Mouse (Mus musculus): Measurements from ENCODE around the gene Ntn3. TPM values are rescaled to one million over a fixed set of nuclear protein-coding genes. Genes with fewer than 3 reads are reported as not detected.
A peak's percentile ranks its signal among the peaks of the same experiment; 100 is the strongest.

Gene Ntn3
- polyA plus RNA-seq, 1 experiment from 2014 or later, result 3.0 TPM

DNA sequence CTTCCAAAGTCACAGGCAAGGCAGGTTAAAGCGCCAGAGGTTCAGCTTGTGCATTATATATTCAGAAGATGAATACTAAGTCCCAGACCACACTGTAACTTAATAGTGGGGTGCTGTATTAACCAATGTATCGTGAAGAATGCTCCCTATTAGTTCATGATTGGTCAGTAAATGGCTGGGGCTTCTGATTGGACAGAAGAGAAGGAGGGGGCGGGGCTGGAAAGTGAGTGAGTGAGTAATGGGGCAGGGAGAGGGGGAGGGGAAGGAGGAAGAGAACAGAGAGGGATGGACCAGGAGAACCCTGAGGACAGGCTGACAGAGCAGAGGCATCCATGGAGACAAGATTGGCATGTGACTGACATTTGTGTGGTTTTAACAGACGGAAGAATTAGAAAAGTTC, 7.5 kb upstream of the Ntn3 start:
- H3K36me3 ChIP-seq (ENCODE audit: control insufficient read depth, insufficient read depth, low read length), result peaks cover 7% of the 10 kb centered on the region; the same call in 1 of the 2 replicates

DNA sequence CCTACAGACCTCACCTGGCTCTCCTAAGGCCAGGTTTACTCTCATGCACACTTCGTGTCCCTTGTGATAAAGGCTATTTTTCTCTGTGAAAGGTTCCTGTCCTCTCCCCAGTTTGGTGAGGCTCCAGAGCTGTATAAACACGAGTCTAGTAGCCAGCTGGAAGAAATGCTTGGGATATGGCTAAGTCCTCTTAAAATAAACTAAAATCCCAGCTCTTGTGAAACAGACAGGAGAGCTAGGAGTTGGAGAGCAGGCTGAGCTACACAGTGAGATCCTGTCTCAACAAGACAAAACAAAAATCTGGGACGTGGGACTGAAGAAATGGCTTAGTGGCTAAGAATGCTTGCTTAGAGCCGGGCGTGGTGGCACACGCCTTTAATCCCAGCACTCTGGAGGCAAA, 3.9 kb upstream of the Ntn3 start:
- H3K4me1 ChIP-seq (ENCODE audit: control insufficient read depth, insufficient read depth, low read length), result peaks cover 33% of the 10 kb centered on the region
- no peaks in the 10 kb centered on the region for H3K9me3 ChIP-seq (ENCODE audit: control insufficient read depth, low read length)
- no peak overlapping the region for H3K9ac ChIP-seq (ENCODE audit: low read length)
- no peak overlapping the region for H3K27ac ChIP-seq (ENCODE audit: low read depth, low read length)
- H3K4me3 ChIP-seq (ENCODE audit: low read depth, low read length), result no peak overlapping the region
- 71% methylated on average over 6 of the region's 6 CpGs for WGBS
- ATAC-seq (ENCODE audit: low FRiP score) (no peak), DNase-seq (ENCODE audit: low spot score, missing footprints) (peak; percentile 83)
- H3K36me3 ChIP-seq (ENCODE audit: control insufficient read depth, insufficient read depth, low read length), result peaks cover 7% of the 10 kb centered on the region; the same call in 1 of the 2 replicates
- H3K27me3 ChIP-seq (ENCODE audit: control insufficient read depth, insufficient read depth, low read length), result peaks cover 14% of the 10 kb centered on the region
- H3K4me2 ChIP-seq, result no peak overlapping the region

More for the DNA sequence above, 7.5 kb upstream of the Ntn3 start:
- no peak overlapping the region for H3K27ac ChIP-seq (ENCODE audit: low read depth, low read length)
- no peaks in the 10 kb centered on the region for H3K27me3 ChIP-seq (ENCODE audit: control insufficient read depth, insufficient read depth, low read length)
- DNase-seq (ENCODE audit: low spot score, missing footprints), result no peak
- H3K9ac ChIP-seq (ENCODE audit: low read length), result no peak overlapping the region
- H3K9me3 ChIP-seq (ENCODE audit: control insufficient read depth, low read length), result no peaks in the 10 kb centered on the region
- no peak overlapping the region for H3K4me2 ChIP-seq
- no peak overlapping the region for H3K4me3 ChIP-seq (ENCODE audit: low read depth, low read length)
- ATAC-seq (ENCODE audit: low FRiP score), result no peak
- peaks cover 16% of the 10 kb centered on the region for H3K4me1 ChIP-seq (ENCODE audit: control insufficient read depth, insufficient read depth, low read length)
- 58% methylated on average over 4 of the region's 4 CpGs for WGBS

DNA sequence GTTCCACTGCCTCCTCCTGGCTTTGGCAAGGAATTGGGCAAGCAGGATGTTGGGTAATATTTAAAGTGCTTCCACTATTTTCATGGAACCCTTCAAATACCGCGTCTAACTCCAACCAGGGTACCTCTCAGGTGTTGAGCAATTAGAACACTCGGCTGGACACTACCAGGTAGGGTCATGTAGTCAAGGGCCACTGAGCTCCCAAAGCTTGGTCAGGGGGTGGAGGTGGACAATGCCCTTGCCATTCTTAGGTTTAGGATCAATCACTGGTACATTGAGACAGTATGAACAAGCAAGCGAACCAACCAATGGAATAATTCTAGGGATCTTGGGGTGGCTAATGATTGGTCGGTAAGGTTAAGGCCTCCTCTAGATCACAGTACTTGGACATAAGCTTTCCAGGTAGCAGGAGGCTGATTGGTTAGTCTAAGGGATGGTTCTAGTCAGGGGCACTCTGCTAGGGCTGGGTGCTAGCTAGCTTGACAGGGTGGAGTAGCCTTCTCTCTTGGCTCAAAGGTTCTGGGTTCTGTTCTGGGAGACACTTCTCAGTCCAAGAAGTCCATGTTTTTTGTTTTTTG, 3.2 kb upstream of the Ntn3 start:
- Histone ChIP-seq H3K27ac (ENCODE audit: low read depth, low read length) (no peak overlapping the region), H3K9ac (ENCODE audit: low read length) (no peak overlapping the region; the same call in none of the 2 replicates), H3K4me1 (ENCODE audit: control insufficient read depth, insufficient read depth, low read length) (peaks cover 37% of the 10 kb centered on the region), H3K4me3 (ENCODE audit: low read depth, low read length) (peak overlapping the region; percentile 54), H3K36me3 (ENCODE audit: control insufficient read depth, insufficient read depth, low read length) (peaks cover 7% of the 10 kb centered on the region; the same call in 1 of the 2 replicates), H3K9me3 (ENCODE audit: control insufficient read depth, low read length) (no peaks in the 10 kb centered on the region), H3K27me3 (ENCODE audit: control insufficient read depth, insufficient read depth, low read length) (peaks cover 21% of the 10 kb centered on the region), H3K4me2 (peak overlapping the region; percentile 97)
- DNase-seq (ENCODE audit: low spot score, missing footprints) (peak; percentile 61), ATAC-seq (ENCODE audit: low FRiP score) (0 out of 2 replicates have a peak, but pooled peaks have one; percentile 1)
- 23% methylated on average over 5 of the region's 5 CpGs for WGBS

DNA sequence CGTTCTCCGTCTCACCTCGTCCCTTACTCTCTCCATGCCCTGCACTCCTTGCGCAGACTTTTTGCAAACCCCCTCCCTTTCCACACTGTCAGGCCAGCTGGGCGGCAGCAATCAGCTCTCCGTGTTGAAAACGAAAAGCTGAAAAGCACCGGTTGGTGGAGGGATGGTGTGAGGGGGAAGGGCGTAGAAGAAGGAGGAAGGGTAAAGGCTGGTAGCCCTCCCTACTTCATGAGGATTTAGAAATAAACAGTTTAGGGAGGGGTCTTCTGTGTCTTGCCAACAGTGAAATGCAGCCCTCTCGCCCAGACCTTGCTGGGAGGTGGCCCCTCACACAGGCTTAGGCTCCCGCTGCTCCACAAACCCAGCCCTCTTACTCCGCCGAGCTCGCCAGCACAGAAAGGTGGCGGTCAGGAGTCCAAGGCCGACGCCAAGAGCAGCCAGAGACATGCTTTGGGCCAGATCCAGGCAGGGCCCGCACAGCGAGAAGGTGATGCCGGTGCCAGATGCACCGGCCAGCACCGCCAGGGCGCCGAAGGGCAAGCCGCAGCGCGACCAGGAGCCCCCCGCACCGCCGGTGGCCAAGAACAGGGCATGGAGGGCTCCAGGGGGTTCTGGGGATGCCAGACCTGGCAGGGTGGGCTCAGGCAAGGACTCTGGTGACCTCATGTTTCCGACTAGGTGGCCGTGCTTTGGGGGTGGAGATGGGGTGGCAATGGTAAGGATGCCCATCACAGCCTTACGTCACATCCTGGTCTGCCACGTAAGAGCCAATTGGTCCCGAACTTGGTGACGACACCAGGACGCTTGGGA, 2.5 kb upstream of the Ntn3 start:
- Histone ChIP-seq H3K4me1 (ENCODE audit: control insufficient read depth, insufficient read depth, low read length) (peaks cover 43% of the 10 kb centered on the region), H3K9ac (ENCODE audit: low read length) (peak overlapping the region; percentile 88), H3K4me2 (peak overlapping the region; percentile 97), H3K9me3 (ENCODE audit: control insufficient read depth, low read length) (no peaks in the 10 kb centered on the region), H3K27me3 (ENCODE audit: control insufficient read depth, insufficient read depth, low read length) (peaks cover 28% of the 10 kb centered on the region), H3K27ac (ENCODE audit: low read depth, low read length) (peak overlapping the region; percentile 35; the same call in 1 of the 2 replicates), H3K4me3 (ENCODE audit: low read depth, low read length) (peak overlapping the region; percentile 54), H3K36me3 (ENCODE audit: control insufficient read depth, insufficient read depth, low read length) (peaks cover 7% of the 10 kb centered on the region; the same call in 1 of the 2 replicates)
- DNase-seq (ENCODE audit: low spot score, missing footprints) (peak; percentile 97), ATAC-seq (ENCODE audit: low FRiP score) (peak; percentile 57)
- WGBS, result 2% methylated on average over 37 of the region's 37 CpGs

DNA sequence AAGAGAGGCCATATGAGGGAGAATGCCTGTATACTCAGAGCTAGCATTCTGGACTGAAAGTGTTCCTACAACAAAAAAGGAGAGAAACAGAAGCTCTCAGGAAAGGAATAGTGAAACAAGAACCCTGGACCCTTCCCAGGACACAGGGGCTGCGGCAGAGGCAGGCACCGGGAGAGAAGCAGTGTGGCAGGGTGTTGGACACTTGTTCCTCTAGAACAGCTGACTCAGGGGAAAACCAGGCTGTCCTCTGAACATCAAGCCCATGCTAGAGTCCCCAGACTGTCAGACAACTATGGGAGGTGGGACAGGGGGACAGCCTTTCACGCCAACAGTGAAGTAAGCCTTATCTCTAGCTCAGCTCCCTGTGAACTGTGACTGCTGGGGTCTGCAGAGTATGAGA, 1.3 kb upstream of the Ntn3 start:
- H3K4me2 ChIP-seq, result no peak overlapping the region
- 71% methylated on average over 3 of the region's 3 CpGs for WGBS
- H3K27ac ChIP-seq (ENCODE audit: low read depth, low read length), result no peak overlapping the region
- H3K27me3 ChIP-seq (ENCODE audit: control insufficient read depth, insufficient read depth, low read length), result peaks cover 34% of the 10 kb centered on the region
- H3K9ac ChIP-seq (ENCODE audit: low read length), result no peak overlapping the region
- no peaks in the 10 kb centered on the region for H3K9me3 ChIP-seq (ENCODE audit: control insufficient read depth, low read length)
- H3K36me3 ChIP-seq (ENCODE audit: control insufficient read depth, insufficient read depth, low read length), result peaks cover 3% of the 10 kb centered on the region; the same call in 1 of the 2 replicates
- H3K4me3 ChIP-seq (ENCODE audit: low read depth, low read length), result no peak overlapping the region
- no peak for ATAC-seq (ENCODE audit: low FRiP score)
- peaks cover 56% of the 10 kb centered on the region for H3K4me1 ChIP-seq (ENCODE audit: control insufficient read depth, insufficient read depth, low read length)
- peak; percentile 83 for DNase-seq (ENCODE audit: low spot score, missing footprints)

DNA sequence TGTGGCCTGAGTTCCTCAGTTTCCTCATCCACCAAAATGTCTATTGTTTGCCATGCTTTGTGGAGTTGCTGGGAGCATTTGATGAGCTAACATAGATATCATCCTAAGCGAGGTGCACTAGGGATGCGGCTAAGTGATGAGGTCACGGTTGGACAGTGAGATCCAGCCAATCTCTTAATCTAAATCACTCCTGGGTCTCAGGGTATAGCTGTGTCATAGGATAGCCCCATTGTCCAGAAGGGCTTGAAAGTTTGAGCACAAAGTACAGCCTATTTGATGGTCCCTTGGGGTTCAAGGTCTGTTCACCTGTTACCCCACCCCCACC, 547 bp upstream of the Ntn3 start:
- 65% methylated on average over 3 of the region's 3 CpGs for WGBS
- H3K4me3 ChIP-seq (ENCODE audit: low read depth, low read length), result no peak overlapping the region

DNA sequence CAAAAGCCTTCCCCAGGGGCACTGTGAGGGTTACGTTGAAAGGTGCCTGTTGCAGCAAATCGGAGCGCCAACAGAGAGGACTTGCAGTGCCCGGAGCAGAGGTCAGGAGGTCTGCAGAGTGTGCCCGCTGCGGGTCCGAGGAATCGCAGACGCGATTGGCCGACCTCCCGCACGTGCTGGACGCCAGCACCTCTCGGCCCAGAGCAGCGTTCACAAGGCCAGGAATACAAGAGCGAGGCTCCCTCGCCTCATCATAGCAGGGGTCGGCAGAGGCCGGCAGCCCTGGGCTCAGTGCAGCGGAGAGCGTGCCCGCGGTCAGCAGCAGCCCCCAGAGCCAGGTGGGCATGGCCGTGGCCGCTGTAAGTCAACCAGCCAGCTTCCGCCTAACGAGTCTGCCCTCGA, 689 bp downstream of the Ntn3 start:
- Histone ChIP-seq H3K27me3 (ENCODE audit: control insufficient read depth, insufficient read depth, low read length) (peaks cover 34% of the 10 kb centered on the region), H3K27ac (ENCODE audit: low read depth, low read length) (peak overlapping the region; percentile 50; the same call in 1 of the 2 replicates), H3K4me1 (ENCODE audit: control insufficient read depth, insufficient read depth, low read length) (peaks cover 66% of the 10 kb centered on the region), H3K4me3 (ENCODE audit: low read depth, low read length) (peak overlapping the region; percentile 45), H3K36me3 (ENCODE audit: control insufficient read depth, insufficient read depth, low read length) (no peaks in the 10 kb centered on the region), H3K9me3 (ENCODE audit: control insufficient read depth, low read length) (no peaks in the 10 kb centered on the region), H3K4me2 (peak overlapping the region; percentile 89), H3K9ac (ENCODE audit: low read length) (peak overlapping the region; percentile 76)
- WGBS, result 1% methylated on average over 27 of the region's 29 CpGs
- ATAC-seq (ENCODE audit: low FRiP score), result 0 out of 2 replicates have a peak, but pooled peaks have one; percentile 1
- DNase-seq (ENCODE audit: low spot score, missing footprints), result peak; percentile 95

More for the DNA sequence above, 547 bp upstream of the Ntn3 start:
- ATAC-seq (ENCODE audit: low FRiP score) (no peak), DNase-seq (ENCODE audit: low spot score, missing footprints) (no peak)
- H3K36me3 ChIP-seq (ENCODE audit: control insufficient read depth, insufficient read depth, low read length), result no peaks in the 10 kb centered on the region
- peaks cover 58% of the 10 kb centered on the region for H3K4me1 ChIP-seq (ENCODE audit: control insufficient read depth, insufficient read depth, low read length)
- no peaks in the 10 kb centered on the region for H3K9me3 ChIP-seq (ENCODE audit: control insufficient read depth, low read length)
- no peak overlapping the region for H3K27ac ChIP-seq (ENCODE audit: low read depth, low read length)
- peaks cover 34% of the 10 kb centered on the region for H3K27me3 ChIP-seq (ENCODE audit: control insufficient read depth, insufficient read depth, low read length)
- no peak overlapping the region for H3K4me2 ChIP-seq
- no peak overlapping the region for H3K9ac ChIP-seq (ENCODE audit: low read length)

DNA sequence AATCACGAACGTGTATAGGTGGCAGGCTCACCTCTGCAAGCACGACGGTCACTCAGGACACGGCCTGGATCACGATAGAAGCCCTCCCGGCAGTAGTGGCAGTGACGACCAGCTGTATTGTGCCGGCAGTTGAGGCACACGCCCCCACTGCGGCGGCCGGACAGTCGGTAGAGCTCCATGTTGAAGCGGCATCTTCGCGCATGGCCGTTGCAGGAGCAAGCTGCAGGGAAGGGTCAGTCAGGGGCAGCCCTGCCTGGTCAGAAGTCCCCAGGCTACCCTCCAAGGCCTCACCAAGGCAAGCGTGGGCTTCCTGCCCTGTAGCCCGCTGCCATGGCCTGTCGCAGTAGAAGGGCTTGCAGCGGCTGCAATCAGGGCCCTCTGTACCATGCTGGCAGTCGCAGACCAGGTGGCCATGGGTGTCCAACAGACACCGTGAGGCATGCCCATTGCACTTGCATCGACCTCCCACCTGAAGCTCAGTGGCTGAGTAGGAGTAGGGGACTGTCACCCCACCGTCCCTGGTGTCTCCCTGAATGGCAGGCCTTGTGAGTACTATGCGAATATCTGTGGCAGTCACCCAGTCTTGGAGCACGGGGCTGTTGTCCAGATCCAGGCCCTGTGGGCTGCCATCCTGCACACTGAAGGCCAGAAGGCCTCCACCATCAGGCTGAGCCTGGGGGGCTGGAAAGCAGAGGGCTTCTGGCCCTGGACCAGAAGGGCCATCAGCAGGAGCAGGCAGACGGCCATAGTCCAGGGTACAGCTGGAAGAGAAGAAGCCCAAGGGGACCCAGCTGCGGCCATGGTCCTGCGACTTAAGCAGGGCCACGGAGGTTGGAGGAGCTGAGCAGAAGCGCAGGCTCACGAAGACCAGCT, 1.3 kb downstream of the Ntn3 start:
- H3K4me3 ChIP-seq (ENCODE audit: low read depth, low read length), result peak overlapping the region; percentile 45
- peak overlapping the region; percentile 76 for H3K9ac ChIP-seq (ENCODE audit: low read length)
- no peaks in the 10 kb centered on the region for H3K36me3 ChIP-seq (ENCODE audit: control insufficient read depth, insufficient read depth, low read length)
- peaks cover 34% of the 10 kb centered on the region for H3K27me3 ChIP-seq (ENCODE audit: control insufficient read depth, insufficient read depth, low read length)
- H3K4me2 ChIP-seq, result peak overlapping the region; percentile 89
- no peak for DNase-seq (ENCODE audit: low spot score, missing footprints)
- no peak overlapping the region for H3K27ac ChIP-seq (ENCODE audit: low read depth, low read length)
- ATAC-seq (ENCODE audit: low FRiP score), result no peak
- H3K9me3 ChIP-seq (ENCODE audit: control insufficient read depth, low read length), result no peaks in the 10 kb centered on the region
- WGBS, result 53% methylated on average over 34 of the region's 34 CpGs
- H3K4me1 ChIP-seq (ENCODE audit: control insufficient read depth, insufficient read depth, low read length), result peaks cover 70% of the 10 kb centered on the region

All from midbrain, embryonic 11.5 days (tissue).